Mouse (Mus musculus) hindbrain, embryonic 14.5 days (tissue): ENCODE results near the gene Polr2e. TPM values are rescaled to one million over a fixed set of nuclear protein-coding genes. Genes with fewer than 3 reads are reported as not detected.

Experiments
- ATAC-seq: fragments of 200-750 bp; cut with Nextera tagmentation; 2 replicates; pipeline ENCODE4 v1.8.0; 2017; ENCODE audit warnings: moderate number of reproducible peaks, mild to moderate bottlenecking, moderate TSS enrichment, moderate library complexity; ENCODE audit not compliant: low FRiP score
- DNase-seq: peaks from one replicate; pipeline ENCODE4 v3.0.0-alpha.2; 2015; ENCODE audit warnings: low spot score
- H3K27ac ChIP-seq: fragments of 300-500 bp; sonication (generic); 2 replicates; pipeline ENCODE4 v1.5.1; 2014; ENCODE audit warnings: mild to moderate bottlenecking, moderate library complexity
- H3K27me3 ChIP-seq: fragments of 300-500 bp; sonication (generic); 2 replicates; pipeline ENCODE4 v1.6.1; 2014; ENCODE audit warnings: mild to moderate bottlenecking, low read length, mixed read lengths; ENCODE audit not compliant: control insufficient read depth, insufficient read depth
- H3K36me3 ChIP-seq: fragments of 300-500 bp; sonication (generic); replicated peaks from 2 replicates; pipeline ENCODE4 v1.6.1; 2014; ENCODE audit not compliant: control insufficient read depth, insufficient read depth
- H3K4me1 ChIP-seq: fragments of 300-500 bp; sonication (generic); replicated peaks from 2 replicates; pipeline ENCODE4 v1.6.1; 2014; ENCODE audit warnings: antibody characterized with exemption, low read length, mixed read lengths; ENCODE audit not compliant: control insufficient read depth, insufficient read depth
- H3K4me2 ChIP-seq: fragments of 300-500 bp; sonication (generic); replicated peaks from 2 replicates; pipeline ENCODE4 v1.6.1; 2014; ENCODE audit warnings: mild to moderate bottlenecking, moderate library complexity
- H3K4me3 ChIP-seq: fragments of 300-500 bp; sonication (generic); replicated peaks from 2 replicates; pipeline ENCODE4 v1.5.1; 2014; ENCODE audit warnings: mild to moderate bottlenecking, low read length
- H3K9ac ChIP-seq: fragments of 300-500 bp; sonication (generic); 2 replicates; pipeline ENCODE4 v1.6.1; 2014
- H3K9me3 ChIP-seq: fragments of 300-500 bp; sonication (generic); 2 replicates; pipeline ENCODE4 v1.6.1; 2016; ENCODE audit warnings: low read length; ENCODE audit not compliant: control insufficient read depth
- WGBS: fragments of 180-500 bp; shearing (Covaris S2); extraction: QIAGEN DNeasy Blood & Tissue Kit; methylation state at CpG from one replicate; pipeline ENCODE4 v1.1.7; 2014; 5-methylcytosine and 5-hydroxymethylcytosine counted together
- polyA plus RNA-seq: library from polyadenylated mRNA; unstranded; fragments of >200 nt; fragmentation: Nextera tagmentation; extraction: Ambion mirVana; gene quantifications from 2 replicates; pipeline ENCODE4 v1.2.1, GENCODE M21; 2014

Gene Polr2e
- polyA plus RNA-seq, 1 experiment from 2014 or later = 150 TPM

DNA sequence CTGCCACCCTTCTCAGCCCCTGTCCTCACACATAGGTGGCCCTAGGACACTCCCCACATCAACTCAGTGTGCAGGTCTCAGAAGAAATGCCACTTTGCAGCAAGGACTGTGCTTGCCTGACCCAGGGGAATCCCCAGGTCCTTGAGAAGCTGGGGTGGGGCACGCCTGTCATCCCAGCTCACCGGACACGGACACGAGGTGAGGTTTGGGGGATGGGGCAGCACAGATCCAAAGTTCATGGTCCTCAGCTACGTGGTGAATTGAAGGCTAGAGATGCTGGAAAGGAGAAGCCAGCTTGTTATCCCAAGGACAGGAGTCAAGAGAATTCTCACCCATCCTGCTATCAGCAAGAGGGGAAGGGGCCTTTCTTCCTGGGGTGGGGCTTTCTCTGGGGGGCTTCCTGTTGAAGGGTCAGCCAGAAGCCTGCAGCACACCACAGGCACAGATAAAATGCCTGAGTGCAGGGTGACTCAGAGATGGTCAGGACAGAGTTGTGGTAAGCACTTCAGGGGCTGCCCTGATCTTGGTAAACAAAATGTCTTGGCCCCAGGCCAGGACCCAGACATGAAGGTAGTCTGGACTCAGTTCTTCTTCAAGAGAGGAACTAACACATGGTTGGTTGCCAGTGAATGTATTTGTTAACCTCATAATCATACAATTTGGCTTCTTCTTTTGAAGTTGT lies 6.7 kb downstream of the Polr2e start:
- no peak overlapping the region for H3K27ac ChIP-seq
- no peaks in the 10 kb centered on the region for H3K27me3 ChIP-seq
- no peak overlapping the region for H3K9ac ChIP-seq
- peaks cover 36% of the 10 kb centered on the region for H3K36me3 ChIP-seq
- ATAC-seq (no peak), DNase-seq (no peak)
- H3K4me2 ChIP-seq = no peak overlapping the region
- H3K4me1 ChIP-seq = no peaks in the 10 kb centered on the region; the same call in 1 of the 2 replicates
- WGBS = 75% methylated on average over 5 of the region's 5 CpGs
- H3K9me3 ChIP-seq = no peaks in the 10 kb centered on the region
- H3K4me3 ChIP-seq = no peak overlapping the region

DNA sequence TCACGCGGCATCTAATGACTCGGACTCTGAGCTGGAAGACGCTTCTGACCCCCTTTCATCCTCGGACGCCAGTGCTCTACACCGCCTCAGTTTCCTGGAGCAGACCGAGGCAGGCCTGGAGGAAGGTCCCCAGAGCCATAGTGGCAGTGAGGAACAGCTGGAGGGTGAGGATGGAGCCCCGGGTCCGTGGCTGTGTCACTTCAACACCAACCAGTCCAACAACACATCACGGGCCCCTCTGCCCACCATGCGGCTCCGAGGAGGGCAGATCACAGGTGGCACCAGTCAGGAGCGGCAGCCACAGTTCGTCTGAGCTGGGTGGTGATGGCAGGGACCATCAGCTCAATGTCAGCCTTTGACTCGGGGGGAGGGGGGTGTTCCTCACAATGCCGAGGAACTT lies 8.9 kb downstream of the Polr2e start:
- ATAC-seq (no peak), DNase-seq (no peak)
- Histone ChIP-seq H3K9ac (no peak overlapping the region), H3K9me3 (no peaks in the 10 kb centered on the region), H3K4me3 (no peak overlapping the region), H3K36me3 (peaks cover 14% of the 10 kb centered on the region), H3K27me3 (no peaks in the 10 kb centered on the region), H3K4me2 (no peak overlapping the region), H3K27ac (no peak overlapping the region), H3K4me1 (no peaks in the 10 kb centered on the region)
- 83% methylated on average over 17 of the region's 17 CpGs for WGBS

- WGBS = 73% methylated on average over 9 of the region's 9 CpGs
- no peak overlapping the region for H3K27ac ChIP-seq
- H3K9ac ChIP-seq = no peak overlapping the region
- no peaks in the 10 kb centered on the region for H3K4me1 ChIP-seq
- no peak overlapping the region for H3K4me3 ChIP-seq
- no peaks in the 10 kb centered on the region for H3K9me3 ChIP-seq
- ATAC-seq = no peak
- H3K4me2 ChIP-seq = no peak overlapping the region
- no peak for DNase-seq
- H3K27me3 ChIP-seq = no peaks in the 10 kb centered on the region
- H3K36me3 ChIP-seq = peaks cover 8% of the 10 kb centered on the region
Observed at GRCm38 (mm10) chr10:80030191-80030590, 9.4 kb downstream of the Polr2e start.

GRCm38 (mm10) chr10:80028521-80028846 lies 11.1 kb downstream of the Polr2e start:
- WGBS = 91% methylated on average over 13 of the region's 13 CpGs
- no peak for ATAC-seq
- H3K36me3 ChIP-seq = no peaks in the 10 kb centered on the region

DNA sequence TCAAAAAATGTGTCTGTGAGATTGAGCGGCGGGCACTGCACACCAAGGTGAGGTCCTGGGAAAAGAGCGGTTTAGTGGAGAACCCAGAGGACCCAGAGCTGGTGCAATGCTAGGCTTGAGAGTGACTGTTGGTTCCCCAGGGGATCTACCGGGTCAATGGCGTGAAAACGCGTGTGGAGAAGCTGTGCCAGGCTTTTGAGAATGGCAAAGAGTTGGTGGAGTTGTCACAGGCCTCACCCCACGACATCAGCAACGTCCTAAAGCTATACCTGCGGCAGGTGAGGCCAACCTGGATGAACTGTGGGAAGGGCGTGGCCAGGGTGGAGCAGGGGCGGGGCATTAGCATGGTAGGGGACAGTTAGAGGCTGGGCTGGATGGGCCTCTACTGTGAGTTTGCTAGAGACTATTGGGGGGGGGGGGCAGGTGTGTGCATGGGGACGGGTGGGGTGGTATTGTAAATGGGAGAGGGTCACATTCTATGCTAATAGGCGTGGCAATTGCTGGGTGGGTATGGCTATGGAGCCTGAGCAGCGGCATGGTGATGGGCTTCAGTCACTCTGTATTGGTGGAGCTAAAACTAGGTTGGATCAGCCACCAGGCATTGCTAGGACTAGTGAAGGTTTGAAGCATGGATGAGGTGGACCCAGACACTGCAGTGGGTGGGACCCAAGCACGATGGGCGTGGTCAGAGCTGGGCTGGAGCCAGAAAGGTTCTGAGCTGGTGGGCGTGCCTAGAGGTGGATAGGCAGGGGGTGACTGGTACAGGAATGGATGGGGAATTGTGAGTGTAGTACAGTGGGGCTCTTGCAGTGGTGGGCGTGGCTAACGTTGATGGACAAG lies 11.7 kb downstream of the Polr2e start:
- no peaks in the 10 kb centered on the region for H3K36me3 ChIP-seq
- no peak overlapping the region for H3K27ac ChIP-seq
- ATAC-seq = no peak
- H3K4me2 ChIP-seq = no peak overlapping the region
- H3K27me3 ChIP-seq = no peaks in the 10 kb centered on the region
- 71% methylated on average over 20 of the region's 20 CpGs for WGBS
- no peak overlapping the region for H3K4me3 ChIP-seq
- H3K9me3 ChIP-seq = no peaks in the 10 kb centered on the region
- DNase-seq = no peak
- H3K9ac ChIP-seq = no peak overlapping the region
- no peaks in the 10 kb centered on the region for H3K4me1 ChIP-seq

More at GRCm38 (mm10) chr10:80028521-80028846, 11.1 kb downstream of the Polr2e start:
- H3K9me3 ChIP-seq = no peaks in the 10 kb centered on the region
- H3K27ac ChIP-seq = no peak overlapping the region
- DNase-seq = no peak
- H3K27me3 ChIP-seq = no peaks in the 10 kb centered on the region
- H3K4me1 ChIP-seq = no peaks in the 10 kb centered on the region
- H3K4me3 ChIP-seq = no peak overlapping the region
- H3K9ac ChIP-seq = no peak overlapping the region
- no peak overlapping the region for H3K4me2 ChIP-seq

- WGBS = 67% methylated on average over 12 of the region's 12 CpGs
- H3K4me3 ChIP-seq = no peak overlapping the region
- H3K4me1 ChIP-seq = no peaks in the 10 kb centered on the region
- no peak overlapping the region for H3K4me2 ChIP-seq
- H3K27ac ChIP-seq = no peak overlapping the region
- no peaks in the 10 kb centered on the region for H3K36me3 ChIP-seq
- ATAC-seq (no peak), DNase-seq (no peak)
- no peaks in the 10 kb centered on the region for H3K9me3 ChIP-seq
- H3K9ac ChIP-seq = no peak overlapping the region
- H3K27me3 ChIP-seq = no peaks in the 10 kb centered on the region
Observed at GRCm38 (mm10) chr10:80025889-80026288, 13.7 kb downstream of the Polr2e start.

- peaks cover 2% of the 10 kb centered on the region; the same call in 1 of the 2 replicates for H3K27me3 ChIP-seq
- 77% methylated on average over 10 of the region's 10 CpGs for WGBS
- DNase-seq = no peak
- no peak overlapping the region for H3K27ac ChIP-seq
- H3K36me3 ChIP-seq = no peaks in the 10 kb centered on the region
- no peak overlapping the region for H3K4me2 ChIP-seq
- H3K9ac ChIP-seq = no peak overlapping the region
- no peaks in the 10 kb centered on the region for H3K4me1 ChIP-seq
- no peak overlapping the region for H3K4me3 ChIP-seq
- no peak for ATAC-seq
- no peaks in the 10 kb centered on the region for H3K9me3 ChIP-seq
Observed at GRCm38 (mm10) chr10:80025463-80025862, 14.1 kb downstream of the Polr2e start.

GRCm38 (mm10) chr10:80025044-80025347 lies 14.6 kb downstream of the Polr2e start:
- 61% methylated on average over 4 of the region's 4 CpGs for WGBS
- no peak overlapping the region for H3K27ac ChIP-seq
- no peaks in the 10 kb centered on the region for H3K36me3 ChIP-seq
- ATAC-seq = no peak
- no peak for DNase-seq
- H3K4me2 ChIP-seq = no peak overlapping the region
- peaks cover 7% of the 10 kb centered on the region for H3K27me3 ChIP-seq
- no peaks in the 10 kb centered on the region for H3K9me3 ChIP-seq
- H3K9ac ChIP-seq = no peak overlapping the region
- no peaks in the 10 kb centered on the region for H3K4me1 ChIP-seq
- no peak overlapping the region for H3K4me3 ChIP-seq

GRCm38 (mm10) chr10:80024229-80025043 lies 15.2 kb downstream of the Polr2e start:
- no peaks in the 10 kb centered on the region for H3K36me3 ChIP-seq
- no peak for DNase-seq
- no peak overlapping the region for H3K4me3 ChIP-seq
- no peak overlapping the region for H3K4me2 ChIP-seq
- ATAC-seq = no peak
- H3K9me3 ChIP-seq = no peaks in the 10 kb centered on the region
- WGBS = 80% methylated on average over 15 of the region's 15 CpGs
- peaks cover 12% of the 10 kb centered on the region for H3K27me3 ChIP-seq
- no peaks in the 10 kb centered on the region for H3K4me1 ChIP-seq
- H3K9ac ChIP-seq = no peak overlapping the region
- no peak overlapping the region for H3K27ac ChIP-seq
